Mouse (Mus musculus) bone marrow macrophage, adult 2 months (primary cell): ENCODE results near the gene Tgfbr3.

ENCODE experiments used
- CTCF ChIP-seq: IDR thresholded peaks from 2 replicates; pipeline ENCODE4 v1.5.1; 2012; ENCODE audit warnings: low read depth, mild to moderate bottlenecking, low read length, moderate library complexity
- POLR2A ChIP-seq: IDR thresholded peaks from 2 replicates; pipeline ENCODE4 v1.6.1; 2012; ENCODE audit warnings: mild to moderate bottlenecking, low read depth, low read length, borderline replicate concordance

GRCm38 (mm10) chr5:107210040-107210439 is 79.4 kb downstream of the Tgfbr3 start:
- no peak for TF ChIP-seq POLR2A
- TF ChIP-seq CTCF: no peak
